Mouse (Mus musculus): ENCODE data around the gene Mrps14.

GRCm38 (mm10) chr1:160232113-160232512 is 37.1 kb downstream of the Mrps14 start:
- TF ChIP-seq USF1 (IDR thresholded peaks at IDR 0.05; ENCODE audit: low read depth) (no peak), POLR2A (IDR thresholded peaks at IDR 0.05; ENCODE audit: insufficient read length, low read depth) (no peak)
